Mouse (Mus musculus): ENCODE results near the gene B830017H08Rik. TPM values are rescaled to one million over a fixed set of nuclear protein-coding genes. Genes with fewer than 3 reads are reported as not detected.

B830017H08Rik gene
- total RNA-seq, 2 experiments from 2014 or later, result not detected

Other genes starting within 250 kb of the B830017H08Rik start
- 1 to 10 TPM in 1 of 2 experiments, under 1 TPM in 1; 0.97 to 1.3 TPM for gene Slc7a4, start 249.9 kb upstream of the B830017H08Rik start, total RNA-seq (2021)
- gene Smpd4, start 213.8 kb upstream of the B830017H08Rik start, total RNA-seq (2021), result 1 to 10 TPM; 8.4 to 9.1 TPM
- gene Ccdc74a, start 186.7 kb upstream of the B830017H08Rik start, total RNA-seq (2021), result 1 to 10 TPM in 1 of 2 experiments, under 1 TPM in 1; 0.82 to 1.5 TPM
- gene Med15, start 100.2 kb upstream of the B830017H08Rik start, total RNA-seq (2021), result 10 to 100 TPM; 19.8 to 20.9 TPM
- gene Klhl22, start 73.5 kb upstream of the B830017H08Rik start, total RNA-seq (2021), result 10 to 100 TPM; 17.3 to 19.9 TPM
- 10 to 100 TPM in 1 of 2 experiments, 1 to 10 TPM in 1; 9.4 to 12.1 TPM for gene Scarf2, start 35.8 kb upstream of the B830017H08Rik start, total RNA-seq (2021)
- gene Car15, start 5.2 kb downstream of the B830017H08Rik start, total RNA-seq (2021), result under 1 TPM; 0.80 to 0.96 TPM
- gene Gm20518, start 58.5 kb downstream of the B830017H08Rik start, total RNA-seq (2021), result under 1 TPM; 0.16 to 0.29 TPM
- gene Tssk1, start 61.1 kb downstream of the B830017H08Rik start, total RNA-seq (2021), result under 1 TPM in 1 of 2 experiments, not detected in 1; 0.16 TPM
- 10 to 100 TPM; 26.4 to 30.6 TPM for gene Dgcr2, start 65.4 kb downstream of the B830017H08Rik start, total RNA-seq (2021)
- gene Tssk2, start 65.5 kb downstream of the B830017H08Rik start, total RNA-seq (2021), result not detected
- 1 to 10 TPM; 9.0 to 9.3 TPM for gene Ess2, start 78.2 kb downstream of the B830017H08Rik start, total RNA-seq (2021)
- gene Gsc2, start 81.9 kb downstream of the B830017H08Rik start, total RNA-seq (2021), result not detected
- gene Slc25a1, start 95.1 kb downstream of the B830017H08Rik start, total RNA-seq (2021), result 1 to 10 TPM; 4.9 to 7.7 TPM
- under 1 TPM in 1 of 2 experiments, not detected in 1; 0.38 TPM for gene Vpreb2, start 147.3 kb downstream of the B830017H08Rik start, total RNA-seq (2021)
- 10 to 100 TPM; 26.6 to 28.5 TPM for gene Dgcr6, start 219.7 kb downstream of the B830017H08Rik start, total RNA-seq (2021)